Mouse (Mus musculus) CH12.LX (cell line): ENCODE results near the gene Ckap5.

Experiments used
- BHLHE40 ChIP-seq: IDR thresholded peaks from 2 replicates; pipeline ENCODE4 v1.6.1; 2011; ENCODE audit warnings: mild to moderate bottlenecking, low read depth, low read length, improper control_type of control experiment
- CTCF ChIP-seq, 2 experiments: IDR thresholded peaks in 1 of 2; conservative IDR thresholded peaks in 1 of 2; 2 replicates each; pipeline ENCODE4 v1.5.1; 2011 to 2012; ENCODE audit warnings: low read depth in 2 of 2, low read length in 2 of 2, improper control_type of control experiment in 1 of 2, inconsistent platforms in 1 of 2, mild to moderate bottlenecking in 1 of 2, moderate library complexity in 1 of 2
- E2F4 ChIP-seq: IDR thresholded peaks from 2 replicates; pipeline ENCODE4 v1.6.1; 2011; ENCODE audit warnings: low read depth, low read length, improper control_type of control experiment; ENCODE audit not compliant: insufficient replicate concordance
- EP300 ChIP-seq: IDR thresholded peaks from 2 replicates; pipeline ENCODE4 v1.6.1; 2011; ENCODE audit warnings: low read length, improper control_type of control experiment
- IRF4 ChIP-seq: IDR thresholded peaks from 2 replicates; pipeline ENCODE4 v1.6.1; 2014; ENCODE audit warnings: low read depth, mild to moderate bottlenecking, inconsistent platforms, low read length, improper control_type of control experiment
- JUND ChIP-seq: conservative IDR thresholded peaks from 2 replicates; pipeline ENCODE4 v1.6.1; 2011; ENCODE audit warnings: low read depth, low read length, improper control_type of control experiment
- MAX ChIP-seq: IDR thresholded peaks from 2 replicates; pipeline ENCODE4 v1.6.1; 2011; ENCODE audit warnings: low read length, improper control_type of control experiment
- MEF2A ChIP-seq: IDR thresholded peaks from 2 replicates; pipeline ENCODE4 v1.6.1; 2014; ENCODE audit warnings: low read depth, mild to moderate bottlenecking, inconsistent platforms, low read length, improper control_type of control experiment, borderline replicate concordance
- POLR2A ChIP-seq: IDR thresholded peaks from 2 replicates; pipeline ENCODE4 v1.6.1; 2011; ENCODE audit warnings: low read depth, mild to moderate bottlenecking, improper control_type of control experiment, low read length
- POLR2AphosphoS2 ChIP-seq: IDR thresholded peaks from 2 replicates; pipeline ENCODE4 v1.6.1; 2011; ENCODE audit warnings: low read depth, low read length, improper control_type of control experiment
- TCF12 ChIP-seq: IDR thresholded peaks from 2 replicates; pipeline ENCODE4 v1.6.1; 2014; ENCODE audit warnings: low read depth, mild to moderate bottlenecking, inconsistent platforms, low read length, improper control_type of control experiment
- UBTF ChIP-seq: IDR thresholded peaks from 2 replicates; pipeline ENCODE4 v1.6.1; 2012; ENCODE audit warnings: low read depth, mild to moderate bottlenecking, inconsistent platforms, low read length, improper control_type of control experiment, moderate library complexity
- ZC3H11A ChIP-seq: IDR thresholded peaks from 2 replicates; pipeline ENCODE4 v1.6.1; 2012; ENCODE audit warnings: low read depth, mild to moderate bottlenecking, inconsistent platforms, low read length, improper control_type of control experiment
- ZMIZ1 ChIP-seq: IDR thresholded peaks from 2 replicates; pipeline ENCODE4 v1.6.1; 2012; ENCODE audit warnings: low read depth, mild to moderate bottlenecking, inconsistent platforms, low read length, improper control_type of control experiment

DNA sequence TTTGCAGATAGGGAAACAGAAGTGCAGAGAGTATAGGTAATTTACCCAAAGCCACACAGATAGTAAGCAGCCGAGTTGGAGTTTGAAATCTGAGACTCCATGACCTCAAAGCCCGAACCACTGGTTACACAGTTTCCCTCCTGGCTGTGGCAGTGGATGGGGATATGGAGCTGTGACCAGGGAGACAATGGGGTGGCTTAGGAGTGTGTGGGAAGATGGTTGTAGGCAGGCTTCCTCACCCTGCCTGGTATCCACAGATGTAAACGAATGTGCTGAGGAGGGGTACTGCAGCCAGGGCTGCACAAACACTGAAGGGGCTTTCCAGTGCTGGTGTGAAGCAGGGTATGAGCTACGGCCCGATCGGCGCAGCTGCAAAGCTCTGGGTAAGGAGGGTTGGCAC, 49.7 kb upstream of the Ckap5 start:
- TF ChIP-seq EP300 = no peak
- no peak for TF ChIP-seq POLR2A
- TF ChIP-seq ZC3H11A = no peak
- no peak for TF ChIP-seq CTCF (conservative IDR thresholded peaks at IDR 0.05 in 1 of 2, IDR thresholded peaks at IDR 0.05 in 1 of 2; ENCODE audit: low read depth in 2 of 2, low read length in 2 of 2)
- TF ChIP-seq UBTF = no peak
- no peak for TF ChIP-seq ZMIZ1
- TF ChIP-seq BHLHE40 = no peak
- TF ChIP-seq E2F4 = no peak
- TF ChIP-seq TCF12 = no peak
- no peak for TF ChIP-seq MEF2A
- no peak for TF ChIP-seq POLR2AphosphoS2
- TF ChIP-seq JUND = no peak
- TF ChIP-seq IRF4 = no peak
- no peak for TF ChIP-seq MAX
